Mouse (Mus musculus) kidney, postnatal 14 days (tissue): ENCODE data around the gene Slc36a3.
"Not testable (repeated sequence)": the region's sequence is repeated elsewhere in the genome, so short reads cannot be mapped to it uniquely, and the experiment has no call there.

Source experiments
- DNase-seq: peaks from one replicate; pipeline ENCODE4 v3.0.0; 2022; ENCODE audit warnings: mixed read lengths

Gene Slc36a3

DNA sequence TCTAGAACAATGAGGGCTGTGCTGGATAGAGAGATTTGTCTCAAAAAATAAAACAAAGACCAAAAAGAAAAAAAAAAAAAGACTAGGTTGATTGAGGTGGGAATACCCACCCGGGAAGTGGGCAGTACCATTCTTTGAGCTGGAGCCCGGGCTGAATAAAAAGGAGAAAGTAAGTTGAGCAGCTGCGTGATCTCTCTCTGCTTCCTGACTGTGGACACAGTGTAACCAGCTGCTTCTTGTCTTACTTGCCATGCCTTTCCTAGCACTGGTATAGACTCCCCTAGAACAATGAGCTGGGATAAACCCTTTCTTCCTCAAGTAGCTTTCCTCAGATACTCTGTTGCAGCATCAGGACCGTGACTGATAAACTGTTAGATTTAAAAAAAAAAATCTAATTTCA lies 10.0 kb downstream of the Slc36a3 start:
- no peak for DNase-seq

DNA sequence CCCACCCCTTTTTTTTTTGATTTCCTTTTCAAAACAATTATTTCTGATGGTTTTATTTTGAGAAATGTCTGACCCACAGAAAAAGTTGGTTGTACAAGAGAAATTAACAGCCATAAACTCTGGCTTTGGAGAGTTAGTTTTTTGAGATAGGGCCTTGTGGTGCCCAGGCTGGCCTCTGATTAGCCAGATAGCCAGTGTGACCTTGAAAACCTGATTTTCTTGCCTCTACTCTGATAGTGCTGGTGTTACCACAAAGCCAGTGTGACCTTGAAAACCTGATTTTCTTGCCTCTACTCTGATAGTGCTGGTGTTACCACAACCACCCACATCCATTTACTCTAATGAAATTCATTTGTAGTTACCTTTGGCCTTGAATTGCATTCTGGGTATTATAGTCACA lies 13.9 kb downstream of the Slc36a3 start:
- DNase-seq, result no peak

DNA sequence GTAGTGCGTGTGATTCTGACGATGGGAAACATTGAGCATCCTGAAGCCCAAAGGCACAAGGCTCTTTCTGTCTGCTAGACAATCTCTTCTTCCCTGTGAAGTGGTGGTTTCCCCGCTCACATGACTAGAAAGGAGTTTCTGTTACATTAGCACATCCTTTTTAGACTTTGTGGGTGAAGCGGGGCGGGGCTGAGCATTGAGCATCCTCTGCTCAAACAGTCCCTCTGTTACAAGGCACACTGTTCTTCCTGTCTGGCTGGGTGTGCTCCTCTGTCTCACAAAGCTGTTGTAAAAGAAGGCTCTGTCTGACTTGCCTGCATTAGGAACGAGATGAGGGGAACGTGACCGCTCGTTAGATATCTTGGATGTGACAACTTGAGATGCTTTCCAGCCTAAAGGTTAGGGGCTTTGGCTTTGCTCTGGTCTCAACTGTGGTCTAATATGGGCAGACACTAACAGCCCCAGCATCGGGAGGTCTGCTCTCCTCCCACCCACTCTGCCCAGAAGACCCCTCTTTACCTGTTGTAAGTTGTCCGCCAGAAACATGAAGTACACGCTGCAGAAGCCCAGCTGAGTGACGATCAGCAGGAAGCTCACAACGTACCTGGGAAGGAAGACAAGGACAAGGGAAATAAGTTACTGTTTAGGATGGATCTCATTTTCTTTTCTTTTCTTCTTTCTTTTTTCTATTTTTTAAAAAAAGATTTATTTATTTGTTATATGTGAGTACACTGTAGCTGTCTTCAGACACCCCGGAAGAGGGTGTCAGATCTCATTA lies 14.5 kb downstream of the Slc36a3 start:
- DNase-seq, result no peak

DNA sequence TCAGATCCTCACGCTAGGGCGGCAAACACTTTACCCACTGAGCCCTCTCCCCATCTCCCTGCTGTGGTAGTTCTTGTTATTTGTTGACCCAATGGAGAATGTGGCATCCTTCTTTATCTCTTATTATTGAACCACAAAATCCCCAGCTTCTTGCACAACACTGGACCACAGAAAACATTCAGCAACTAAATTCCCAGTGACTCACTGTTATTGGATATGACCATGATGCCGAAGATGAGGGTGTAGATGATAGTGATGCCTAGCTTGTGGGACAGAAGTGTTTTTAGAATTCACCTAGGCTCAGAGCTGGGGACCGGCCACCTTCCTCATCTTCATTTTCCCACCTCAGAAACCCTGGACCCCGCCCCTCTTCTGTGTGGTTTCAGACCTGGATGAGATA lies 16.6 kb downstream of the Slc36a3 start:
- no peak for DNase-seq

DNA sequence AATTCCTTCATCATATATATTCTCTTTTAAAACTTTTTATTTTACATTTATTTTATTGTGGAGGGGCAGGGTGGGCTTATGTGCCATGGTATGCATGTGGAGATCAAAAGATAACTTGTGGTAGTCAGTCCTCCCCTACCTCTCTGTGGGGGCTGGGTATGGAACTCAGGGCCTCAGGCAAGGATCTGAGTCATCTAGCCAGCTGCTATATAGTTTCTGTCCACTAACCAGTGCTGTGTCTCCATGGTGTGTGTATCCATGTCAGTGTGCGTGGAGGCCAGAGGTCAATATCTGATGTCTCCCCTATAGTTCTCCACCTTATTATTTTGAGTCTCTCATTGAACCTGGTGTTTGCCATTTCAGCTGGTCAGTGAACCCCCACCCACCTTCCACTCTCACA lies 17.1 kb downstream of the Slc36a3 start:
- DNase-seq, result no peak

DNA sequence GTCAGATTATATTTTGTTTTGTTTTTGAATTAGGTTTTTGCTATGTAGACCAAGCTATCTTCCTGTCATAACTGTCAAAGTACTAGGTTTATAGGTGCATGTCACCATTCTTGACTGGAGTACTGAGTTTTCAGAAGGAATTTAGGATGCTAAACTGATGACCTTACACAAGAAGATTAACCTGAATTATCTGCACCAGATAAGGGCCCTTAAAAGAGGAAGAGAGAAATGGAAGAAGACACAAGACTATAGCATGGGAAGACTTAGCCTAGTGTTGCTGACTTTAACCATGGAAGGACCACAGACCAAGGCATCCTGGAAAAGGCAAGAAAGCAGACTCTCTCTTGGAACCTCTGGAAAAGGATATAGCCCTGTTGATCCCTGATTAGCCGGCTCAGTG lies 18.3 kb downstream of the Slc36a3 start:
- no peak for DNase-seq

DNA sequence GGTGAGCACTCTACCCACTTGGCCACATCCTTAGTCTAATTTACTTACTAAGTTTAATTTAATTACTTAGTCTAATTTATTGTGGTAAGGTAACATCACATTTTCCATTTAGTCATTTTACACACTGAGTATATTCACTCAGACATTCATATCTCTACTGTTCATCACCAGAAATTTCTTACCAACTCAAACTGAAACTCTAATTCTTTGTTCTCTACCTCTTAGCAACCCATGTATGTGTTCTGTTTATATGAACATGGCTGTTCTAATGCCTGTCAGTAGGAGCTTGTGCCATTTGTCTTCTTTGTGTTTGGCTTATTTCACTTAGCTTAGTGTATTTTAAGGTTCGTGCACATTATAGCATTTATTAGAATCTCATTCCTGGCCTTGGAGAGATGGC lies 19.6 kb downstream of the Slc36a3 start:
- DNase-seq, result no peak

DNA sequence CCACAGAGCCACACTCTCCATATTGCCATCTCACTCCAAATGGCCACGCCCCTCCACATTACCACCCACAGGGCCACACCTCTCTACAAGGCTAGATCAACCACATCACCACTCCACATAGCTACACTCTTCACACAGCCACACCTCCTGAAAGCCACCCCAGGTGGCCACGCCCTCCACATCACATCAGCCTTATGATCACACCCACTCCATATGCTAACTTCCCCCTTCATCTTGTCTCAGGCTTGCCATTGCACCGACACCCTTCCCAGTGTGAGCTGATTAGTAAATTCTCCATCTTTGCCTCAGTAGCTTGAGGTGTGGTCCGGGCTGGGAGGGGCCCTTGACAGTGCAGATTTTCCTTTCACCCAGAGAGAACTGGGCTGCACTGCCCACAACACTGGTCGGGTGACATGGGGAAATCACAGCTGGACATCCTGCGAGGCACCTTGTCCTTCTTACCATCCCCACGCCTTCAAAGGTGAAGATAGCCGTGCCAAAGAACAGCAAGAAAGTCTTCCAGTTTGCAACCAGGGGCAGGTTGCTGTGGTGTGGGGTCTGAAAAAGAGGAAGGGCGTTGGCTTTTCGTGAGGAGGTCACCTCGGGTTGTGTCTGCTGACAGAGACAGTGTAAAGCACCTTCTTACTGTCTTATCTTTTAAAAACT lies 20.3 kb downstream of the Slc36a3 start:
- no peak for DNase-seq

DNA sequence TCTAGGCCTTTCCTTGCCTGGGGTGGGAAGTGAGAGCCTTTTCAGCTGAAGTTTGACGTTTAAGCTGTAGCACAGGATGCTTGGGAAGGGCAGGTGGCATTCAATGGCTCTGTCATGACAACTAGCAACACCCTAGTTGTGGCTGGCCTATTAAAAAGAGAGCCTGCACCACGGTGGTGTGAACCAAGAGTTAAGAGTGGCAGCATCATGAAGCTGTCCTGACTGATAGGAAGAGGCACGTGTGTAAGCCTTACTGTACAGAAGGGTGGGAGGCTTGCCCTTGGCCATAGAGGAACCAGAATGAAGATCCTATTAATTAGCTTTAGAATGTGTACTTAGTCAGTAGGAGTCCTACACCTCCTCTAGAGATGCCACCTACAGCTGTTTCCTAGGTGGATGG lies 23.1 kb downstream of the Slc36a3 start:
- no peak for DNase-seq

DNA sequence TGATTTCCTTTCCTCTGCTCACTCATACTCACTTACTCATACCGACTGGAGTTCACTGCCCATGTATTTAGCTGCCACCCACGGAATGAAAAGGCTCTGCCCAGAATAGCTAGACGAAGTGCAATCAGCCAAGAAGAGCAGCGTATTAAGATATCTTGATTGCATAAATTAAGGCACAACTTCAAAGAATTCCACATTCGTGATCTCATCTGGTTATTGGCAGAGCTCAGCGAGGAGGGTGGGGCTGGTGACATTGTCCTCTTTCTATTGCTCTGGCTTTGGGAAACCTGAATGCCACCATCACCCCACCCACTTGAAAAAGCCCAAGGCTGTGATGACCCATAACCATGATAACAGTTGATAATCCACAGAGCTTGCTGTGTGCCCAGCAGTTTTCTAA lies 23.6 kb downstream of the Slc36a3 start:
- no peak for DNase-seq

DNA sequence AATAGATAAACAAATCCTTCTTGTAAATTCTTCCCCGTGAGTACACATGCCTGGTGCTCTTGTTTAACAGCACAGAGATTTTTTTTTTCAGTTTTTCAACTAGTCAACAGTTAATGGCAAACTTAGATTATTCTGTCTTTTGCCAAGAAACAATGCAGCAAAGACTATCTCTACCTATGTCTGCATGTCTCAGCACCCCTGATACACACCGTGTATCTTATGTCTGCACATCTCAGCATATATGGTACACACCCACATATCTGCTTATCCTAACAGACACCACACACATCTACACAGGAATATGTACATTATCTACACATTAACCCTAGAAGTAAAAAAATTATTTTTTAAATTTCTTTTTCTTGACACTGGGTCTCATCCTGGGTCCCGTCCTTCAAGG lies 24.8 kb downstream of the Slc36a3 start:
- no peak for DNase-seq

DNA sequence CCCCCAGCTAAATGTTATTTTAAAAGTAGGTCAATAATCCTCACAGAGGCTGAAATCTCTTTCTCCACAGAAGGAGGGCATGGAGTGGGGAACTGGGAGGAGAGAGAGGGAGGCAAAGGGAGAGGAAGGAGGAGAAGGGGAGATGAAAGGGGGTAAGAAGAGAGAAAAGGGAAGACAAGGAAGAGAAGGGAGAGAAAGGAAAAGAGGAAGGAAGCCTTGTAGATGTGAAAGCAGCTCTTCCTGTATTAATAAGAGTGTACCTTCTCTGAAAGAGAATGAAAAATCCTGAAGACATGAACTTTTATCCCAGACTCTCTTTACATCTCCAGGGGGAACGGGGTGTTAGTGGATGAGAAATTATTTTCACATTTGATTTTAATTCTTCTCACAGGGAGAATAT lies 30.1 kb downstream of the Slc36a3 start:
- DNase-seq, result no peak

DNA sequence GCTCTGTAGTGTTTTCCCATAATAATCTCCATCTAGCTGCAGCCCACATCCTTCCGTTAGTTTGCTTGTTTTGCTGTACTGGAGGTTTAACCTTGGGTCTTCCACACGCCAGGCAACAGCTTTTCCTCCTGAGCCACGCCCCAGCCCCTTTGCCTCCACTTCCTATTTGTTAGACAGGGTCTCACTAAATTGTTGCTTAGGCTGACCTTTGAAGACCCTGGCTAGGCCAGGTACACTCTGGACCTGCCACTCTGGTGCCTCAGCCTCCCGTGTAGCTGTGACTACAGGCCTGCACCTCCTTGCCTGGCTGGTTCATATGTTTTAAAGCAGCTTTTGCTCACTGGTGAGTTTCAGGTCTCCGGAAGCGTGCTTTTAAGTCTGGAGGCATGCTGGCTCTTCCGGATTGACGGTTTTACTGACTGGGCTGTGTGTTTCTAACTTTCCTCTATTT lies 30.7 kb downstream of the Slc36a3 start:
- DNase-seq, result no peak

DNA sequence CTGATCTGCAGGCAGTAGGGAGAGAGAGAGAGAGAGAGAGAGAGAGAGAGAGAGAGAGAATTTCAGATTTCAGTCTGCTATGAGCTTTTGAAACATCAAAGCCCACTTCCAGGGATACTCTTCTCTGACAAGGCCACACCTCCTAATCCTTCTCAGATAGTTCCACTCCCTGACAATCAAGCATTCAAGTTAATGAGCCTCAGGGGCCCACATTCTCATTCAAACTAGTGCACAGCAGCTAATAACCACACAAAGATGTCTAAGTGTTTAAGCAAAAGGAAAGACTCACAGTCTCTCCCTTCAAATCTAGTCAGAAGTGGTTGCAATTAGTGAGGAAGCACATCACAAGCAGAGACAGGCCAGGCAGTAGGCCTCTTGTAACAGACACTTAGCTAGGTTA lies 31.2 kb downstream of the Slc36a3 start:
- DNase-seq, result no peak

DNA sequence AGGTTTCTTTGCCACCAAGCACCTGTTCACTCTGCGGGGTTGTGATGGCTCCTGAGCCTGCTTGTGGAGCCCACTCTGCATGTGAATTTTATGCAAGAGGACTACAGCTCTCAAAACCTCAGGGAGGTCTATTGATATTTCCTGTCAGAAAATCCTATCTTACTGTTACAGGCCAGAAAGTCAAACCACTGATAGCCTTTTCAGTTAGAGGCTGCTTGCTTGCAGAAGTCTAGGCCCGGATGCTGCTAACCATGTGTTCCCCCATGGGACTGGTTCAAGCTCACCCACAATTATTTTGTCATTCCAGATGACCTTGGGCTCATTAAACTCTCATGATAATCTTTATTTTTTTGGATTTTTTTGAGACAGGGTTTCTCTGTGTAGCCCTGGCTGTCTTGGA lies 34.5 kb downstream of the Slc36a3 start:
- no peak for DNase-seq

DNA sequence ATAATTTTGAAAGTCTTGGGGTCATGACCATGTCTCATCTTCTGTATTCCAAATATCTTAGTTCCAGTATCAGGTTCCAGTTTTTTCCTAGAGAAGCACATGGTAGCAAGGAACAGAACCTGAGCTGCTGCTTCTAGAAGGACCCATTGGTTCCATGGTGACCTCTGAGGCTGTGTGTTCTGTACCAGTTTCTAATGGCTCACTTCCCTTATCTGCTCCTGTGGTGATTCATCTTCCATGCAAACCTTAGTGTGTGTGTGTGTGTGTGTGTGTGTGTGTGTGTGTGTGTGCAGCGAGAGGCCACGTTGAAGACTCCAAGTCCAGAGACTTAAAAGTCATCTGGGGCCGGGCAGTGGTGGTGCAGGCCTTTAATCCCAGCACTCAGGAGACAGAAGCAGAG lies 35.5 kb downstream of the Slc36a3 start:
- DNase-seq, result no peak

DNA sequence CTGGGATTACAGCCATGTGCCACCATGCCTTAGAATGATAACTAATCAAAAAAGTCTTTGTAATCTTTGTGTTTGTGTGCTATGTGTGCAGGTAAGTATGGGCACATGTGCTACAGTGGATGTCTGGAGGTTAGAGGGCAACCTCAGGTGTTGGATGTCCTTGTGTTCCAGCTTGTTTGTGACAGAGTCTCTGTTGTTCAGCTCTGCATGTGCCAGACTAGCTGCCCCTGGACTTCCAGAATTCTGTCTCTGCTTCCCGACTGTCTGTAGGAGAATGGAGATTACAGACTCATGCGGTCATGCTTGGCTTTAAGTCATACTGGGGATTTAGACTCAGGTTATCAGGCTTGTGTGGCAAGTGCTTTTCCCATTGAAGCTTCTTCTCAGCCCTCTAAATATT lies 37.2 kb downstream of the Slc36a3 start:
- no peak for DNase-seq

DNA sequence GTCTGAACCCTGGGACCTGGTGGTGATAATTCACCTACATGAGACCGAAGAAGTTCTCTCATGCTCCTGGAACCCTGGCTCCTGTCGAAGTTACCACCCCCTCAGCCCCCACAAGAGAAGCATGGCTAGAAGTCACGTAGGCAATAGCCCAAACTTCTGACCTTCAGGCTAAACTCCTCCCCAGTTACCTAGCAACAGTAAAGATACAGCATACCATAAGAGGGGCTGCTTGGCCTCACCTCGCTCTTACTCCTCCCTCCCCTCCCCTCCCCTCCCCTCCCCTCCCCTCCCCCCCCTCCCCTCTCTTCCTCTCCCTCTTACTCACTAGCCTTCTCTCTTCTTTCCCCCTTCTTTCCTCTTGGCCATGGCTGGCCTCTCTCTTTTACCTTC lies 37.7 kb downstream of the Slc36a3 start:
- not testable (repeated sequence) for DNase-seq

DNA sequence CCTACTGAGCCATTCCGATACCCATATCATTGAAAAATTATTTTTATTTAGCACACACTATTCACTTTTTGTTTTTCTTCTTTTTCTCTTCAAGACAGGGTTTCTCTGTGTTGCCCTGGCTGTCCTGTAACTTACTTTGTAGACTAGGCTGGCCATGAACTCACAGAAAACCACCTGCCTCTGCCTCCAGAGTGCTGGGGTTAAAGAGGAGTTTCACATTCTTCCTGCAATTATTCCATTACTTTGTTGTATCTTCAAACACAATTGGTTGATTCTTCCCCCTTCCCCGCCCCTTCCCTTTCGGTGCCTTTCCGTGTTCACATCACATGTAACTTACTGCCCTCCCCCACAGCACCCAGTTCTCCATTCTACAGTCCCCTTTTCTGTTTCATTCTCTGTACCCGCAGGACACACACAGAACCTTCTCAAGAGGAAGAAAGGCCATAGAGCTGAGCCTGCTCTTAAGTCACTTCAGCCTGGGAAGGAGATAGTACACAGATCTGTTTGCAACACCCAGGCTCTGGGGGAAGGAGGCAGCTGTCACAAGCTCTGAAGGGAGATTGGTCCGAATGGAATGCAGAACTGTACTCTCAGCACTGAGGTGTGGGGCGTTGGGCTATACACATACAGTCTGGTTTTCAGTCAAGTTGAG lies 38.2 kb downstream of the Slc36a3 start:
- DNase-seq, result no peak

DNA sequence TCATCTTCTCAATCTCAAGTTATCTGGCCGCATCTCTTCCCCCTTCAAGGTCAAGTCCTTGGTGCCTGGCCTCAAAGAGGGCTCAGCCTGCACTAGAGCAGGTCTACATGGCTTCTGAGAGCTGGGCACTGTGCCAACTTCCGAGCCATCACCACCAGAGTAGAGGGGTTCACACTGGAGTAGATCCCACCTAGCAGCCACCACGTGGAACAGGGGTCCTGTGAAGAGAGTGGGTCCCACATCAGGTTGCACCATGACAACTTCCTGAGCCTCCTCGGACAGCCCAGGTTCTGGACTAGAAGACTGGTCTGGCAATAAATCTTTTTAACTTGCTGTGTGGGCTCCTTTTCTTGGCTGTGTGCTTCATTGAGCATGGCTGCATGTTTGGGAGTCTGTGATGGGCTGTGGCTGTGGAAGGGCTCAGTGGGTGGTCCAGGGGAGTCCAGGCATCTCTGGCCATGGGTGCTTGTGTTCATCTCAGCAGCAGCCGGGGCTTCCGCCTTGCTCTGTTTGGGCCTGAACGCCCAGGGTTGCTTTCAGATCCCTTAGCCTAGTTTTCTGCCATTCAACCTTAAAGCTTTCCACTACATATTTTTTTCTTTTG lies 40.8 kb downstream of the Slc36a3 start:
- DNase-seq, result no peak

DNA sequence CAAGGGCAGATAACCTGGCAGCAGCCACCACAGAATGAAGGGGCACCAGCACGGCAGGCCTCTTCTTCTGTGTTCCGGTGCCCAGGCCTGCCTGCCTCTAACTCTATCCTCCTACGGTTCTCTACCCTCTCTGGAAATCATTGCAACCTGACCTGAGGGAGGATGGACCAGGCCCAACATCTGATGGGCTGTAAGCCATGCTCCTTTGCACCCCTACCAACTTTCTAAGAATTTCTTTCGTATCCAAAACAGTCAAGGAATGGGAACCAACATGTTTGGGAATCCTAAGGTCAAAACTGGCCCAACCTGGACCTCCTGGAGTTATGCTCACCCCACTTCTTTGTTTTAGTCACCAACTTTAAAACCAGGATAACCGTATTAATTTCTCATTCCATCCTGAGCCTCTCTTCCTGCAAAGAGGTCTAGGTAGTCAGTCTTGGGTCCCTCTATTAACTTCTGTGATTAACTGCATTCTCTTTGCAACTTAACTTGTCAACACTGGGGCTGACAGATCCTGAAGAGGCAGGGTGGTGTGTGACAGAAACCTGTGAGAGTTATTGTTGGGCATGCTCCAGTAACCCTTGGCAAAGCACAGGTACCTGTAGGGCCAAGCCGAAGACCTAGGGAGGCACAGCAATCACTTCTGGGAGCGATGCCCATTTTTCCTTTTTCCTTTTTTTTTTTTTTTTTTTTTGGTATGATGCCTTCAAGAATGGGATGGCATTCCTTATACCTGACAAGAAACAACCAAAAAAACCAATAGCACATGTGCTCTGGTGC lies 41.8 kb downstream of the Slc36a3 start:
- no peak for DNase-seq

DNA sequence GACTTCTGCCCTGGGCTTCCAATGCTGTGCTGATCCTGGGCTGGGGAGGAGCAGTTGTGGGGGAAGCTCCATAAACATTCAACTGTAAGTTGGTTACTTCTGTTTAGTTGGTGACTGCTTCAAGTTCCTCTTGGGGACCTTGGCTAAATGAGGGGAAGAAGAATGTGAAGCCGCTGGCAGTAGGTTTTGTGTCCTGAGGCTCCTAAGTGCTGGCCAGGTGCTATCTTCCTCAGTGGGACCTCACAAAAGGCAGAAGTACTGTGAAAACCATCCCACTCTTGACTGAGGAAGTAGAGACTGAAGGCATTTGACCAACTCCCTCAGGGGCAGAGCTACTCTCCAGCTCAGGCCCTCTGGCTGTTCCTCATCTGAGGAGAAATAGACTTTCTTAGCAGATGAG lies 44.9 kb downstream of the Slc36a3 start:
- DNase-seq, result no peak

DNA sequence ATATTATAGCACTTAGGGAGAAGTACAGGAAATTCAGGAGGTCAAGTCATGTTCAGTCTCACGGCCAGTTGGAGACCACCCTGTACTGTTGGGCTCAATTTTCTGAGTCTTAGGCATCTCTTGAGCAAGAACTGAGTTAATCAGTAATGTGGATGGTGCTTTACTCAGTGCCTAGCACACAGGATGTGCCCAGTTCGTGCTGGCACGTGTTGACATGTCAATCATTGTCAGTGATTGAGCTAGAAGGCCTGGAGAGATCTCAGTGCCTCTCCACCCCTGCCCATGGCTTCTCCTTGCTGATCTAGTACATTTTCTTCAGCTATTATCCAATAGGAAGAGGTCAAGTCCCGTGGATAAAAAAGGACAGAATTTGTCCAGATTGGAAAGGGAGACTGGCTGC lies 46.1 kb downstream of the Slc36a3 start:
- DNase-seq, result peak; percentile 77
